Mouse (Mus musculus): Measurements from ENCODE around the gene Lrrc56.

GRCm38 (mm10) chr7:141230570-141230969 lies 36.6 kb downstream of the Lrrc56 start:
- no peak for TF ChIP-seq CTCF (IDR thresholded peaks at IDR 0.05; ENCODE audit: insufficient read depth, low read length)
- TF ChIP-seq POLR2A (IDR thresholded peaks at IDR 0.05; ENCODE audit: borderline replicate concordance, extremely low read depth, low read depth, low read length) = no peak

Measured in lung, adult 2 months (tissue).